Mouse (Mus musculus): ENCODE measurements around the gene Mrfap1.

Mrfap1 gene

DNA sequence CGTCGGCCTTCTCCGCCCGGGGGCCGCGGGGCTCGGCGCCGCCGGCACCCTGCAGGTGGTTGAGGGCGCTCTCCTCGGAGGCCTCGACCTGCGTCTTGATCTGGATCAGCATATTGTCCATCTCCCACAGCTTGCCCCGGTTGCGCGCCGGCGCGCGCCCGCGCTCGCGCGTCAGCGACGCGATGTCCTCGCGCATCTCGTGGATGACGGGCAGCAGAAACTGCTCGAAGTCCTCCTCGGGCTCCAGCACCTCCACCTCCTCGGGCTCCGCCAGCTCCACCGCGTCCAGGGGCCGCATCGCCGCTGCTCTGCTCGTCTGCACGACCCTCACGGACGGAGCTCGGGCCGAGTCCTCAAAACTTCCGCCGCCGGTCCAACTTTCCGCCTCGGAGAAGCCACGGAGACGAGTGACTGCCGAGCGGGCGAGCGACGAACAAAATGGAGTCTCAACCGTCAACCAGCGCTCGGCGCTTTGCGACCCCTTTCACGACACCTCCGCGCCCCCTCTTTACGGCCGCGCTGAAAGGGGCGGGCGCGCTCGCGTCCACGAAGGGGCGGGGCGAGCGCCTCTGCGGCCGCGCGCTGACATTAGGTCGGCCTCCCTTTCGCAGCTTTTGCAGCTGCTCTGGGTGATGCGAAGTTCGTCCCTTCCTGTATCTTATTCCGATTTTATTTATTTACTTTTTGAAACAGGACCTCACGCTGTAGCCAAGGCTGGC is at the start of gene Mrfap1:
Gene Mrfap1, minus strand, starts transcription at position 477 of the 719 bp plus-strand sequence.
- peak; percentile 92 to 93 for DNase-seq (ENCODE audit: low spot score in 2 of 2)

DNA sequence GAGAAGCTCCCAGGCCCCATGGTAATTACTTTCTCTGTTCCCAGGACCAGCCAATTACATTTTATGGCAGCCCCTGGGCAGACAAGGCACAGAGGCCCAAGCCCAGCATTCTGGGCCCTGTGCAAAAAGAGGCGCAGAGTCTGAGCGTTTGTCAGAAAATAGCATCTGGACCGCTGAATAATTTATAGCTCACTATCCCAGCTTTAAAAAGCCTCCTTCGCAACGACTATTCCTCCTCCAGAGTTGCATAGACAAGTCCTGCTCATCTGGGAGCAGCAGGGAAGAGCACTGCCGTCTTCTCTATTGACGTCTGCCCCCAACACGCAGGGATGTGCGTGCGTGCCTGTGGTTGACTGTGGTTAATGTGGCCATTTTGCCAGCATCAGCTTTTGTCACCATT is 47.9 kb upstream of the Mrfap1 start:
- DNase-seq (ENCODE audit: low spot score in 2 of 2), result no peak

DNA sequence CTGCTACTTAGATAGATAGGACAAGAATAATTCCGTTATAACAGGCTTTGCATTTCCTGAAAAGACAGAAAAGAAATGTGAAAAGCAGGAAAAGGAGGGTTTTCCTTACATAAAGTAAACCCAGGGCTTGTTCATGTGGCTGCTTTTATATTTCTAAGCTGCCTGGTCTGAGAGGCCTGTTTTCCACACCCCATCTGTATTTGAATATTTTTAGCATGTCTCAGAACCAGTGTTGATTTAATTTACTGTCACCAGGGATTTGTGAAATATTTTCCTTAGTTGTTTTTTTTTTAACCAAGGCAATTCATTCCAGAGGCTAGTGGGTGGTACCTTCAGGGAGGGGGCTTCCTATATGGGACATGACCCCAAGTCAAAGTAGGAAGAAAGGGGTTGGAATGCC is 45.1 kb upstream of the Mrfap1 start:
- DNase-seq (ENCODE audit: low spot score in 2 of 2), result no peak

DNA sequence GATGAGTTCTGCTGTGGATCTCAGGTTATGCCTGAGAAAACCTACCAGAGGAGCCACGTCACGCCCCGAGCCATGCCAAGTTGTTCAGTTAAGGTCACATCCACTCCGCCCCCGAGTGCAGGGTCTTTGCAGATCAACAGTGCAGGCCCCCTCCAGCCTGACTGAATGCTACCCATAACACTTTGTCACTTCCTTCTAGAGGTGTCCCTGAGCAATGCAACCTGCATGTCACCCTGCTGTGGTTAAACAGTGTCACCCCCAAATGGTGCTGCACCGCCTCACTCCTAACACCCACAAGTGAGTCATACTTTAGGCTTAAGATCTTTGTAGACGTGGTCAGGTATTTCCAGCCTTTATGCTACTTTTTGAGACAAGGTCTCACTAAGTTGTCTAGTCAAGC is 43.5 kb upstream of the Mrfap1 start:
- no peak for DNase-seq (ENCODE audit: low spot score in 2 of 2)

DNA sequence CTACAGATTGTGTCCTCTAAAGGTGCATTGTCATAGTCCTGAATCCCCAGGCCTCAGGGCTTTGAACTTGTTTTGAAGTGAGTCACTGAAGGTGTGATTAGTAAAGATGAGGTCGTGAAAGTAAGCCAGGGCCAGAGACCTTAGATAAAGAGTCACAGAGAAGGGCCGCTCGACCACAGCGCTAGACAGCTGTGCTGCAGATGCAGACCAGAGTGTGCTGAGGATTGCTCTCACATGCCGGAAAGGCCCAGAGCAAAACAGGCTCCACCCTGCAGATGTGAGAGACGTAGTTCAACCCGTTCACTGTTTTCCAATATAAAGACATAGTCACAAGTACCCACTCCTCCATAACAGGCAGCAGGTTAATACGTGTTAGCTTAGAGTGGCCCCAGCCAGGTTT is 43.0 kb upstream of the Mrfap1 start:
- no peak for DNase-seq (ENCODE audit: low spot score in 2 of 2)

DNA sequence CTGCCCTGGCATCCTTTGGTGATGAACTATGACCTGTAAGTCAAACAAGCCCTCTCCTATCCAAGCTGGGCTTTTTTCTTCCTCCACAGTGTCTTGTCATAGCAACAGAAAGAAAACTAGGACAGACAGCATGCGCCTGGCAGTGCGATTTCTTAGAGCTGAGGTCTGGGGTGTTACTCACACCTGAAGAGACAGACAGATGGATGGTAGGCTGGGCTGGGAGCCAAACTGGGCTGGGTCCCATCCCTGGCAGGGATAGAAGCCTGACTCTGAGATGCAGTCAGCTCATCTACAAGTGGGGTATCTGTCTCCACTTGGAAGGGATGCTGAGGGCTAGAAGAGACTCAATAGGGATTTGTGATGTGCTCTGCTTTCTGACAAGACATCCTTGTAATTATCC is 42.5 kb upstream of the Mrfap1 start:
- no peak for DNase-seq (ENCODE audit: low spot score in 2 of 2)

DNA sequence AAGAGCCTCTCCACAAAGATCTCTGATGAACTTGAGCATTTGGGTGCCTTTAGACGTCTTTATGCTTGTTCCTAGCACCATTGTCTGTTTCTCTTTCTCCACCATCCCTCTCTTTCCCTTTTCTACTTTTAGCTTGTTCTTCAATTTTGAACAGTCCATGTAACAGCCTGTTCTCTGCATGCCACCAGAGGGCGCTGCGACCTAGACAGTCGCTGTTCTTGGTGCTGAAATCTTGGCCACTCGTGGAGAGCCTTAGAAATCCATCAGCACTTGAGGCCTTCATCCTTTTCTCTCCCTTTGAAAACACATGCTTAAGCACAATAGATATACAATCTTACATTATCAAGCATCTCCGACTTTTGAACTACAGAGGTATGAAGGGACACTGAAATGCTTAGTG is 39.4 kb upstream of the Mrfap1 start:
- DNase-seq (ENCODE audit: low spot score in 2 of 2), result peak; percentile 37 to 53

DNA sequence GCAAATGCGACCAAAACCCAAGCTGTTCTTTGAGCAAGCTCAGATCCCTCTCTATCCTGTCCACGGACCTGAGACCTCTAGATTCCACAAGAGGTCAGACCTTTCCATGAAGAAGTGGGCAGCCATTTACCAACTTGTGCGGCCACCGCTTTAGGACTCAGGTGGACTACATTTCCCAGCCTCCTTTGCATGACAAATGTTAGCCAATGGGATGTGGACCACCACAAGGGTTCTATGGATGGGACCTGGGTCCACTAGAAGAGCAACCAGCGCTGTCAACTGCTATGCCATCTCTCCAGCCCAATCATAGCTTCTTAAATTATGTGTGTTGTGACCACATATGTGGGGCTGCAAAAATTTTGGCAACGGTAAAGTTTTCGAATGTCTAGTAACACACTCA is 34.7 kb upstream of the Mrfap1 start:
- DNase-seq (ENCODE audit: low spot score in 2 of 2), result no peak

DNA sequence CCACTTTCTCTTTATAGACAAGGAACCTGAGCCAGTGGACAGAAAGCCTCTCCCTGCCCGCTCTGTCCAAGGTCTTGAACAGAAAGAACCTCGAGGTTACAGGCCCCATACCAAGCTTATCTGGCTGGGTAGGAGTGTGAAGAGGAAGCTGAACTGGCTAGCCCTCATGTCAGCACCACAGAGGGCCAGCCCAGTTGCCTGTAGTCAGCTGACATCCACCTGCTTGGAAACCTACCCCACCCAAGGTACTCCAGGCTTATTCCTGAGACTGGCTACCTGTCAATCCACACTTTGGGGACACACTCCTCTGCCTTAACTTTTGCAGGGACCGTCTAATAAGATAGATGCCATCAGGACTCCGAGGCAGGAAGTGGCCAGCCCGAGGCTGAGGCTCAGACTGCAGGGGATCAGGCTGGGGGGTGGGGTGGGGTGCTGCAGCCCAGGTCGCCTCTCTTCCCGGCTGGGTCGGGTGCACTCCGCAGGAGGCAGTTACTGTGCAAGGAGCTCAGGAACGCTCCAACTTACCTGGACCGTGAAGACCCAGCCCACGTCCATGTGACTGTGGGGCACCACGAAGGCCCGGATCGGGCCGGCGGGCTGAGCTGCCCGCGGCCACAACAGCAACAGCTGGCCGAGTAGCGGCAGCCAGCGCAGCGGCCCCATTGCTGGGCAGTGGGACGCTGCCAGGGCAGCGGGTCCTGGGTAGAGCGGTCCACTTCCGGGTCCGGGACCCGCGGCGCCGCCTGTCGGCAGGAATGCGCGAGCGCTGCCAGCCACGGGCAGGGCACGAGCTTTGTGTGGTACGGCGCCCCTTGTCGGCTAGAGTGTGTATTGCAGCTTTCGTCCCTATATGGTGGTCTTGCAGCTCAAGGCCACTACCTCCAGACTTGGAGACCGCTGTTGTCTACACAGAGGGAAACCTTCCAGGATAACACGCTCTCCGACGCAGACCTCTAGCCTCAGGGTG is 33.6 kb upstream of the Mrfap1 start, which contains the start of gene Man2b2:
Gene Man2b2, minus strand, starts transcription at position 741 of the 967 bp plus-strand sequence.
- DNase-seq (ENCODE audit: low spot score in 2 of 2), result peak; percentile 81 to 87

DNA sequence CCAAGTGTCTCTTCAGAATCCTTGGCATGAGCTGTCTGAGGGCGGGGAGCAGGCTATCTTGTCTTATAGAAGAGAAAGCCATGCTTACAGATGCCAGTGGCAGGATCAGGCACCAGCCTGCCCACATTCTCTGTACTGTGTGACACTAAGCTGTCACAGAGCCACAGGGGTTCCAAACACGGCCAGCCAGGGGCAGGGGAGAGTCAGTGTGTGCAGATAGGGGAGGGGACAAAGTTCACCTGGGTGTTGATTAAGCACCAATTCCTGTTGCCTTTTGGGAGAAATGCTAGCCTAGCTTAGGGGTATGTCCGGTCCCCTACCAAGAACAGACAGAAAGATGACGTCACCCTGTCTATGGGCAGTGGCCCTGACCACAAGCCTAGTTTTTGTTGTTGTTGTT is 32.5 kb upstream of the Mrfap1 start:
- no peak for DNase-seq (ENCODE audit: low spot score in 2 of 2)

DNA sequence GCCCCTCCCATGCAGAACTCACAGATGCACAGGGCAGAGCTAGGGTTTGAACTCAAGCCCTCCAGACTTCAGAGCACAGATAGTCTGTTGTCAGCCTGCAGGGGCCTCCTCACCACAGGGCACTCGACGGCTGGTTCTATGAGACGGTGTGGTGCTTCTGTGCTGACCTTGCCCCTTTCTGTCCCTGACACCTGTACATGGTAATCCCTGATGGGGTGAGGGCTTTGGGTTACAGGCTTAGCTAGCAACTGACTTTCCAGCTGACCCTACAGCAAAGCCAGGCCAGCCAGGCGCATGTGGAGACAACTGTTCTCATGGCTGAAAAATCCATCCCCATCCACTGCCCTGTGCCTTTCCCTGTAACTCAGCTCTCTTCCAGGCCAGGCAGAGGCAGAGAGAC is 26.3 kb upstream of the Mrfap1 start:
- no peak for DNase-seq (ENCODE audit: low spot score in 2 of 2)

DNA sequence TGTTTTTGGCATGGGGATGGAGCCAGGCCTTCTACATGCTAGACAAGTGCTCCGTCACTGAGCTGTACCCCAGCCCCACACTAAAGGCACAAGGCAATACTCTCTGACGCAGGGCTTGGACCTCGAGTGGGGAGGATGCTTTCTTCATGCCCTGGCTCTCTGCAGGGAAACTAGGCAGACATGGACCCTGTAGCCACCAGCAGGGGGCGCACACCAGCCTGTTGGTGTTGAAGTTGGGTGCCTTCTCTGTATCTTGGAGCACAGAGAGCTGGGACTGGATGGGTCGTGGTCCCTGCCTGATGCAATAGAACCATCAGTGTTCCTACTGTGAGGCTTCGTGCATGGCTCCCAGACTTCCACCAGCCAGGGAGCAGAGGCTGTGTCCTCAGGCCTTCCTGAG is 23.6 kb upstream of the Mrfap1 start:
- no peak for DNase-seq (ENCODE audit: low spot score in 2 of 2)

DNA sequence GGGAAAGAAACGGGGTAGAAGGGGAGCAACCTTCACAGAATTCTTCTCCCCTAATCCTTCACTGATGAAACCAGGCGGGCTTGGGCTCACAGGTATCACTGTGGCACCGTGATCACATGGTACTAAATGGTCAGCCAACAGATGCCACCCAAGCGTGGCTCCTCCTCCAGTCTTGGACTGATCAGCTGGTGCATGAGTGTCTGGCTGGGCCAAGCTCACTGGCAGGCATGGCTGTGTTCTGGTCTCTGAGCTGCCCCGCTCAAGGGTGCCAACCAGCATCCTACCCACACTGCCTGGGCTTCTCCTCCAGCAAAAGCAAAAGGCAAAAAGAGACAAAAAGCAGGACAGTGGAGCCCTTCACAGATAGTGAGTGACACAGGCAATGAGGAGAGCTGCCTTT is 23.2 kb upstream of the Mrfap1 start:
- DNase-seq (ENCODE audit: low spot score in 2 of 2), result no peak

DNA sequence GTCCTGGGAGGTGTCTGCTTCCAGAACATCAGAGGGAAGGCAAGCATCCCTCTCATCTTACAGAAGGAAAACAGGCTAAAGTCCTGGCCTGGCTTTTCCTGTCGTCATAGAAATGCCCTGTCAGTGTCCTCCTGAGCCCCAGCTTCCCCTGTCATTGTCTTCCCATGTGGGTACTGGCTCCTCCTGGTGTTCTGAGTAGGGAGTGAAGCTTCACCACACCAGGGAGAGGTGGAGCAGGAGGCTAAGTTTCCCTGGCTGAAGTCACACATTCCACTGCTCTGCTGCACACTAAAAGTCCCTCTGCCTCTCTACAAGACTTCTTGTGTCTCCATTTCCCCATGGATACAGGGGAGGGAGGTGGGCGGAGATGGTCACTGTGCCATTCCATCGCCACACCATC is 21.2 kb upstream of the Mrfap1 start:
- DNase-seq (ENCODE audit: low spot score in 2 of 2), result no peak

DNA sequence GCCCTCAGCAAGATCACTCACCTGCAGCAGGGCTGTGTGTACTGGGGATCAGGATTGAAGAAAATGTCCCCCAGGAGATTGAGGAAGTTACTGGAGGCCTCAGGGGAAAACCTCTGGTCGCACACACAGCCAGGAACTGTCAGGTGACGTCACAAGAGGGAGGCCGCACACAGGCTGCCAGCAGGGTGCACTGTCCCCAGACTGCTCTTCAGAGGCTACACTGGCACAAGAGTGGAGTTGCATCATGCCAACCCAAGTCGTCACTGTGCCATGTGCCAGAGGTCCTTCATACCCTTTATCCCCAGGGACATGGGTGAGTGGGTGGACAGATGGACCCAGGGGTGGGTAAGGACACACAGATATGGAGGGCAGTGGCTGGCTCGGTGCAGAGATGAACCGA is 18.0 kb upstream of the Mrfap1 start:
- no peak for DNase-seq (ENCODE audit: low spot score in 2 of 2)

DNA sequence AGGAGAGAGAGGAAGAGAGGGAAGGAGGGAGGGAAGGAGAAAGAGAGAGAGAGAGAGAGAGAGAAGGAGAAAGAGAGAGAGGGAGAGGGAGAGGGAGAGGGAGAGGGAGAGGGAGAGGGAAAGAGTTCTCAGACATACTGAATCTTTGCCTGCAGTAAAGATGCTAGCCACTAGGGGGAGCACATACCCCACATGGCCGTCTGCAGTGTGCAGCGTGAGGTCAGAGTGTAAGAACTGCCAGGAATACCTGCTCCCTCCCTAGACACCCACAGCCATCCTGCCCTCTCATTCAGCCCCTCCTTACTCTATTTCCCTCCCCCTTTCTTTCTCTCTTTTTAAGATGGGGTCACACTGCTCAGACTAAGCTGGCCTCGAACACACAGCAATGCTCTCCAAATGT is 14.8 kb upstream of the Mrfap1 start:
- peak; percentile 26 to 50 for DNase-seq (ENCODE audit: low spot score in 2 of 2)

DNA sequence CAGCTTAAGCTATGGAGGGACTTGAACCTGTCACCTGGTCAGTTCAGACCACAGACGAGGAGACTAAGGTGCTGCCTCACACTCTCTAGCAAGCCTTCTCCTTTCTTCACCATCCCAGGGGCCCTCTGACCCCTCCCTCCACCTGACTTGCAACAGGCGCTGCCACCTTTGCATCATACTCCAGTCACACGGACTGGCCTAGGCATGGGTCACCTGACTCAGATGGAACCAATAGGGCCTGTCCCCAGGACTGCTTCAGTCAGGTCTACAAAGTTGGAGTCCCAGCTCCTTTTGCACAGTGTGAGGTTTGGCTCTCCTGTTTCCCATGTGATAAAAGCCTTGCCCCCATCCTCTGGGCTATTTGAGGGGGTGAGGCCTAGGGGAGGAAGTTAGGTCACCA is 14.1 kb upstream of the Mrfap1 start:
- DNase-seq (ENCODE audit: low spot score in 2 of 2), result no peak

DNA sequence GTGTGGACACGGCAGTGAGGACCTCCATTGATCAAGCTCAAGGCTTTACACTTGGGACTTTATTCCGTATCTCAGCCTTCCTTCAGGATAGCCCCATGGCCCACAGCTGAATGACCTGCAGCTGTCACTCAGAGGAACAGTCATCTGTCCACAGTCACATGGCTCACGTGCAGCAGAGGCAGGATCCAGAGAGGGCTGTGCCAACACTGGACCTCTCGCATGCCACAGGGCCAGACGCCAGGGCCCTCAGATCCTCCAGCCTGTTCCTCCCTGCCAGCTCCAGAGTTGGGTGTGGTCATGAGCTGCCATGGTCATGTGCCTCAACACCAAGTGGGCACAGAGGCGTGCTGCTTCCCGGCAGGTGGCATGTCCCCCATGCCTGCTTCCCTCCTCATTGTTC is 12.6 kb upstream of the Mrfap1 start:
- no peak for DNase-seq (ENCODE audit: low spot score in 2 of 2)

DNA sequence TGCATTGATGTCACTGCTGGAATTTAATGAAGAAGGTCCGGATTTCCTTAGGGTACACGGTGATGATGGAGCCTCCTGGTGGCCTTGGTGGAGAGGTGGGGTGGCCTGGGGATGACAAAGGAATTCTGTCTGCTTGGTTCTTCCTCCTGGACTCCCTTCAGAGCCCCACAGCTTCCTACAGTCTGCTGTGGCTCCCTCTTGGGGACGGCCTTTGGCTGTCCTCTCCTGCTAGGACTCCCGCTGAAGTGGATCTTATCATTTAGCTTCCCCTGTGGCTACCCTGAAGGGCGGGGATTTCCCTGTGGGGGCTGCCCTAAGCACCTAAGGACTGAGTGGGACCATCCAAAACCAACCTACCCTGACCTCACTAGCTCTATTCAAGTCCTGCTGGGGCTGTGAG is 10.5 kb upstream of the Mrfap1 start:
- no peak for DNase-seq (ENCODE audit: low spot score in 2 of 2)

DNA sequence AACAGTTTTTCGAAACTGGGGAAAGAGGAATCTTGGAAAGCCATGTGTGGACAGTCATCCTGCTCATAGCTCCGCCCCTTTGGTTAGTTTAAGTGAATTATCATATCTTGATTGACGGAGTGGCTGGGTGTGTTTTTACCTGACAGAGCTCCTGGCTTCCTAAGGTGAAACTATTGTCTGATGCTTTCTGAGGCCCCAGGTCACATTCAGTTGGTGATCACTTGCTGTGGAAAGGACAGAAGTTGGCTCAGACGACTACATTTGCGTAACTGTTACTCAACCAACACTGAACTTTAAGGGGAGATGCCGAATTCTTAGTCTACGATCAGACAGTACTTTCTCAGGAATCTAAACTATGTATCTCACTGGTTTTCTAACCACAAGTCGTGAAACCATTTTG is 719 bp upstream of the Mrfap1 start:
- no peak for DNase-seq (ENCODE audit: low spot score in 2 of 2)

DNA sequence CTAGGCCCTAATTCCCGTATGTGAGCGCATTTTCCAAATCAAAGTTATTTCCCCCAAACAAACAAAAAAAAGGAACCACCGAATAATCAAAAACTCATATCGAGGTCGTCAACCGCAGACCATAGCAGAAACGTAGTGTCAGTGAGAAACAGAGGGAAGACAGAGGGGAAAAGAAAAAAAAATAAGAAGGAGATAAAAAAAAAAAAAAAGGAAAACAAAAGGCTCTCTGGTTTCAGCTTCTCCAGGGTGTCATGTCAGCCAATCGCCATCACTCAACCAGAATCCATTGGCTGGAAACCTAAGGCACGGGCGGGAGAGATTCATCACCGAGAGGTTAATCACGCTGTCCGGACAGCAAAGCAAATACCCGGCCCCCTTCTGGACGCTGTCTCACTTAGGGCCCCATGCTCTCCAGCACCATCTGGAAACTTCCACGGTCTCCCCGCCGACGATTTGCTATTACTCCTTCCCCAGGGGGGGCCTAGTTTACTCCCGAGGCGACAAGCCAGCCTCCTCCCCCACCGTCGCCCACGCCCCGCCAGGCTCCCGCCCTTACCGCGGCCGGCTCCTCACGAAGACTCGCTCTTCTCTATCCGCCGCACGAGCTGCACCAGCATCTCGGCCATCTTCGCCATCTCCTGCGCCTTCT is 801 bp downstream of the Mrfap1 start:
- DNase-seq (ENCODE audit: low spot score in 2 of 2), result peak; percentile 47 to 63

DNA sequence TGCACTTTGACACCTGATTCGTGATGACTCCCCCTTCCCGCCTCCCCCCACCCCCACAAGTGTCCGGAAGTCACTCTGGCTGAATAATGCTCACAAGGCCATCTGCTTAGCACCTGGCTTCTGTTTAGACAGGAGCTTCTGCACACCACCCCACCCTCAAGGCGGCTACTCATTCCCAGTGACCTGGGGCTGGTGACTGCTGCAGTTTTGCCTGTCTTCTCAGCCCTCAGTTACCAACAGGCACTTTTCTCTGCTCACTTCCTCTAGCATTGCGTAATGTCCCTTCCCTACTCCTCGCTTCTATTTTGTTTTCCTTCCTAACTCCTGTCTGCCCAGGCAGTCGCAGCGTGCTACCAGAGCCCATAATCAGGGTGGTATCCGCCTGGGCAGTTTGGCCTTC is 4.7 kb downstream of the Mrfap1 start:
- DNase-seq (ENCODE audit: low spot score in 2 of 2), result no peak
